Mouse (Mus musculus) megakaryocyte-erythroid progenitor cell, adult 5-6 weeks (primary cell): Measurements from ENCODE around the gene Pou2af1. TPM values are rescaled to one million over a fixed set of nuclear protein-coding genes. Genes with fewer than 3 reads are reported as not detected.

Experiments used
- ATAC-seq: replicated peaks from 2 replicates; pipeline ENCODE4 v1.8.0; 2016; ENCODE audit warnings: mild to moderate bottlenecking, inconsistent platforms; ENCODE audit not compliant: severe bottlenecking, poor library complexity, low FRiP score, low TSS enrichment
- total RNA-seq, 2 experiments: library from RNA; stranded (forward) in 1 of 2; stranded (reverse) in 1 of 2; fragments of 200-1000, 215-1000 nt in 1 of 2; fragments of >200 nt in 1 of 2; fragmentation: Nextera tagmentation in 1 of 2; gene quantifications; 2 replicates each; pipeline ENCODE4 v1.2.3; 2014 to 2017

Gene Pou2af1
- total RNA-seq, 2 experiments from 2014 or later: 0.66 to 9.3 TPM

DNA sequence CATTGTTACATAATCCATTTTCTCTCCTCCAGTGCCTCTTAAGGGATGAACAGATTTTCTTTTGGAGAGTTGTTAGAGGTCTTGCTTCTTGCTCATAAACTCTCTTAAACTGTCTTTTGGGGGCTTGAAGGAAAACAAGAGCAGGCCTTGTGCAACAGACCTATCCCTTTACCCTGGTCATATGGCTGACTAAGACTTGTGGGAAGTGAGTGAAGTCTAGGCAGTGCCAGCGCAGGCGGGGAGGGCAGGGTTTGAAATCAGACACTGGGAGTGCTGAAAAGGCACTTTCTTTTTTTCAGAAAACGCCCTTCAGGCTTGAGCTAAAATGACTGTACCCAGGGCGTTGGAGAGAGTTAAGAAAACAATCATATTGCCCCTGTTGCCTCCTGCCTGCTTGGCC lies 1.8 kb downstream of the Pou2af1 start:
- no peak for ATAC-seq

GRCm38 (mm10) chr9:51215949-51216348 lies 2.4 kb downstream of the Pou2af1 start:
- no peak for ATAC-seq

DNA sequence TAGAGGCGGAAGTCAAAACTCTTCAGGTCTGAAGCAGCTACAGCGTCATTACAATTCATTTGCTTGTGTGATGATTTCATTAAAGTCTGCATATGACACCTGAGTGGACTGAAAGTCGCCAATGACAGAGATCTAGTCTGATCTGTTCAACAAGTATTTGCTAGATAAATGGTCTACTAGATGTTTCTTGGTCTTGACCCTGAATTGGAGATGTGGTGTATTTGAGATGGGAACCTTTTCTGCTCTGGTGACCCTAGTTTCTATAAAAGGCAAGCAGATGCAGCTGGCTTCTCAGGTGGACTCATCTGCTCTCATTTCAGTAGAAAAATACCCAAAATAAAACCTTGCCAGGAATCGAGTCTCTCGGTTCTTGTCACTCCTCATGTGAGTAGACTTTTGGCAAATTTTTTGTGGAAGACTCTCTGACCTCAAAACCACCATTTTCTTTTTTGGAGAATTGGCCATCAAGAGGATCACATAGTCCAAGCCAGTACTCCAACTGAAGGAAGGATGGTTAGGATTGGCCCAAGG lies 12.2 kb downstream of the Pou2af1 start:
- ATAC-seq: no peak

GRCm38 (mm10) chr9:51230701-51231389 lies 17.3 kb downstream of the Pou2af1 start:
- ATAC-seq: peak; percentile 59; the same call in 1 of the 2 replicates

GRCm38 (mm10) chr9:51232163-51232562 lies 18.7 kb downstream of the Pou2af1 start:
- ATAC-seq: no peak

- no peak for ATAC-seq
Measured at GRCm38 (mm10) chr9:51238741-51239385, 25.4 kb downstream of the Pou2af1 start.

- no peak for ATAC-seq
Measured at GRCm38 (mm10) chr9:51256780-51257502, 43.4 kb downstream of the Pou2af1 start.

DNA sequence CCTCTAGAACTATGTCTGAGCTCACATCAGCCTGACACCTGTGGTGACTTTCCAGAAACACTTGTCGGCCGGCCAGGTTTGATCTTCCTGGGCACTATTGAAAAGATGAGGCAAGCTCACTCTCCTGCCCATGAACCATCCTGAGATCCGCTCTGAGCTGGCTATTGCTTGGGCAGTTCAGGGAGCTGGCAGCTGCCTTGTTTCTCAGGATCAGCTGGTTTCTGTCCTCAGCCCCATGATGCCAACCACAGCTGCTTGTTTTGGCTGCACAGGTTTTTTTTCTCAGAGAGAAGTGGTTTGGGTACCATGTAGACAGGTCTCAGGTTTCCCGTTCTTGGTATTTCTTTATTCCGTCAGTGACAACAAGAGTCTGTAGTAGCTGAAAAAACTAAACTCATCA lies 44.9 kb downstream of the Pou2af1 start:
- no peak for ATAC-seq

GRCm38 (mm10) chr9:51268852-51269251 lies 55.3 kb downstream of the Pou2af1 start:
- ATAC-seq: no peak

GRCm38 (mm10) chr9:51271073-51271472 lies 57.6 kb downstream of the Pou2af1 start:
- no peak for ATAC-seq

DNA sequence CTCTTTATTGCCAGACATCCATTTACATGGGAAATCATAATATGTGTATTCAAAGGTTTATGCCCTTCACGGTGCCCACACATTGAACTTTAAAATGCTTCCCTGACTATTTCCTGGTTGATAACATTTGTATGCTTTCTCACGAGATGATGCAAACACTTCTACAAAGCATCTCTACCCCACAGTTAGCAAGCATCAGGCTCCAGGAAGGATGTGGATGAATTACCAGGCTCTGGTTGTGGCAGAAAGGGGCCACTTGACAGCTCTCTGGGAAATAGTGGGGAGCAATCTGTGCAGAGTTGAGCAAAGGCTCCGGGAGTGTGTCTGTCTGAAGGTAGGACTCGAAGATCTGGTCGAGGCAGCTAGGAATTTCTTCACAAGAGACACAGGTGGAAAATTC lies 58.6 kb downstream of the Pou2af1 start:
- no peak for ATAC-seq

GRCm38 (mm10) chr9:51273581-51274154 lies 60.2 kb downstream of the Pou2af1 start:
- ATAC-seq: no peak

DNA sequence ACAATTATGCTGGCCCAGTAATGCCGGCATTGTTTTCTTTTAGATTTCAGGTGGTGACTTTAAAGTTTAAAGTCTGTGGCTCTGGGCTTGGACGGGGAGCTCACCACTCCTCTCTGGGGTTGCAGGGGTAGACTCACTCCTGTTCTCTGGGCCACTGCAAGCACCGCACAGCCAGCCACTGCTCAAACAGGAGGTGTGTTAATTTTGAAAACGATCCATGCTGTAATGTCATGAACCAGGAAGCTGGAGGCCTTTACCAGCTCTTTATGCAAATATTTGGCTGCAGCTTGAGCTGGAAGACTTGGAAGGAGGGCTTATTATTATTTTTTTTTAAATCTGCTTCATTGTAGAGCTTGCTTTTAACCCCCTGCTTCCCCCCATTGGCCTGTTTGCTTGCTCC lies 61.2 kb downstream of the Pou2af1 start:
- no peak for ATAC-seq

GRCm38 (mm10) chr9:51277834-51278498 lies 64.5 kb downstream of the Pou2af1 start:
- 0 out of 2 replicates have a peak, but pooled peaks have one; percentile 13 for ATAC-seq

GRCm38 (mm10) chr9:51278500-51279381 lies 65.2 kb downstream of the Pou2af1 start, which contains the start of gene Colca2:
TSS of gene Colca2 (minus strand) at chr9:51278569.
- ATAC-seq: peak; percentile 88

- ATAC-seq: no peak
Measured at GRCm38 (mm10) chr9:51286079-51286478, 72.6 kb downstream of the Pou2af1 start.
